Mouse (Mus musculus): ENCODE measurements around the gene Ksr1. TPM values are rescaled to one million over a fixed set of nuclear protein-coding genes. Genes with fewer than 3 reads are reported as not detected.

Gene Ksr1
- total and polyA plus RNA-seq, 2 experiments from 2014 or later = 1.9 to 51.3 TPM

DNA sequence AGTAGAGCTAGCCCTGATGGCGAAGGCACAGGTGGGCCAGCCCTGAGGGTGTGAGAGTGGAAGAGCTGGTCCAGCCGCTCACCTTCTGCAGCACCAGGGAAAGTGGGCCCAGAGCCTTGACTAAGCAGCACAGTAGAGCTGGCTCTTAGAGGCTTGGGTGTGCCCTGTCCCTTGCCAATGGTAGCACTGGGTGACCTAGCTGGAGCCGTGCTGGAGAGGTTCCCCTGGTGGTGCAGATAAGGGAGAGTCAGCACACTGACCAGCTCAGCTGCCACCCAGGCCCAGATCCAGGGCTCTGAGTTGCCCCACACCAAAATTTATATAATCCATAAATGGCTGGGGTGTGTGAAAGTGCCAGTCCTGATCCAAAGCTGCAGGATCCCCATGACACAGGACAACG lies 79.0 kb downstream of the Ksr1 start:
- H3K36me3 ChIP-seq (ENCODE audit: insufficient read depth, low read length) = no peaks in the 10 kb centered on the region
- no peaks in the 10 kb centered on the region for H3K27me3 ChIP-seq (ENCODE audit: insufficient read depth, low read length)
- no peaks in the 10 kb centered on the region for H3K9me3 ChIP-seq (ENCODE audit: low read length)
- H3K9ac ChIP-seq (replicated peaks; ENCODE audit: low read length) = no peak overlapping the region
- H3K4me1 ChIP-seq (ENCODE audit: insufficient read depth, low read length) = no peaks in the 10 kb centered on the region; the same call in 1 of the 2 replicates
- H3K27ac ChIP-seq = no peak overlapping the region
- 89% methylated on average over 4 of the region's 4 CpGs for WGBS
- no peak overlapping the region for H3K4me2 ChIP-seq (ENCODE audit: low read depth, low read length)
- no peak overlapping the region for H3K4me3 ChIP-seq (ENCODE audit: low read length)
- TF ChIP-seq CTCF (IDR thresholded peaks at IDR 0.05; ENCODE audit: low read depth) = no peak
- no peak for ATAC-seq
- no peak for DNase-seq (ENCODE audit: low spot score)

GRCm38 (mm10) chr11:79066191-79066530 lies 80.0 kb downstream of the Ksr1 start:
- ATAC-seq = no peak
- no peaks in the 10 kb centered on the region for H3K27me3 ChIP-seq (ENCODE audit: insufficient read depth, low read length)
- WGBS = 97% methylated on average over 2 of the region's 2 CpGs
- DNase-seq (ENCODE audit: low spot score) = no peak
- H3K36me3 ChIP-seq (ENCODE audit: insufficient read depth, low read length) = no peaks in the 10 kb centered on the region
- no peaks in the 10 kb centered on the region; the same call in 1 of the 2 replicates for H3K4me1 ChIP-seq (ENCODE audit: insufficient read depth, low read length)
- H3K4me3 ChIP-seq (ENCODE audit: low read length) = no peak overlapping the region
- H3K9ac ChIP-seq (replicated peaks; ENCODE audit: low read length) = no peak overlapping the region
- TF ChIP-seq CTCF (IDR thresholded peaks at IDR 0.05; ENCODE audit: low read depth) = no peak
- no peak overlapping the region for H3K4me2 ChIP-seq (ENCODE audit: low read depth, low read length)
- H3K27ac ChIP-seq = no peak overlapping the region
- no peaks in the 10 kb centered on the region for H3K9me3 ChIP-seq (ENCODE audit: low read length)

DNA sequence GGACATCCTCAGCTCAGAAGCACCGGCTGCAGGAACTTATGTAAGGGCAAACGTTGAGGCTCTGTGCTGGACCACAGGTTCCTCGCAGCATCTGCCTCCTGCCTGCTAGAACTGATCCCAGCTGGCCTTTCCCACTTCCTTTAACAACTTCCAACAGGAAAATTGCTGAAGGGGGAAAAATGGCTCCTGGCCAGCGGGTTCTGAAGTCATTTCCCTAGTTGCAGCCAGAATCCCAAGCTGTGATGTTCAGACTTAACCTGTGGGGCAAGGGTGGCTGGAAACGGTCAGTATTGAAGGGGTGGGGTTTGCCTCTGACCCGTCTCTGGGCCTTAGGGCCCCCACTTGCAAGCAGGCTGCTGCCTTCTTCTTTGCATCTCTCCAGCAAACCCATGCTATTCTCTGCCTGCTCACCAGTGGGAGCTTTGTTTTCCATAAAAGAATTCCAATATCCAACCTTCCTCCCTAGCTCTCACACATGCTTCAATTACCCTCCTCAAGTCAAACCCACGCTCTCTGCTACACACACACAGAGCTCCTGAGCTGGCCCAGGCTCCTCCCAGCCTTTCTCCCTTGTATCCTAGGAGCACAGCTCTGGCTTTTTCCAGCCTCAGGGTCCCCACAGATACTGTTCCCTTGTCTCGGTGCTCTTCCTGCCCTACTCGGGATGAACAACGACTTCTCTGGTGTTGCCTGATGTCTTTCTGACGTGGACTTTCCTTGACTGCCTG lies 80.6 kb downstream of the Ksr1 start:
- Histone ChIP-seq H3K27ac (no peak overlapping the region), H3K4me3 (ENCODE audit: low read length) (no peak overlapping the region), H3K4me1 (ENCODE audit: insufficient read depth, low read length) (no peaks in the 10 kb centered on the region; the same call in 1 of the 2 replicates), H3K27me3 (ENCODE audit: insufficient read depth, low read length) (no peaks in the 10 kb centered on the region), H3K9ac (replicated peaks; ENCODE audit: low read length) (no peak overlapping the region), H3K9me3 (ENCODE audit: low read length) (no peaks in the 10 kb centered on the region), H3K4me2 (ENCODE audit: low read depth, low read length) (no peak overlapping the region), H3K36me3 (ENCODE audit: insufficient read depth, low read length) (no peaks in the 10 kb centered on the region)
- 63% methylated on average over 11 of the region's 11 CpGs for WGBS
- no peak for DNase-seq (ENCODE audit: low spot score)
- TF ChIP-seq CTCF (IDR thresholded peaks at IDR 0.05; ENCODE audit: low read depth) = no peak
- ATAC-seq = no peak

DNA sequence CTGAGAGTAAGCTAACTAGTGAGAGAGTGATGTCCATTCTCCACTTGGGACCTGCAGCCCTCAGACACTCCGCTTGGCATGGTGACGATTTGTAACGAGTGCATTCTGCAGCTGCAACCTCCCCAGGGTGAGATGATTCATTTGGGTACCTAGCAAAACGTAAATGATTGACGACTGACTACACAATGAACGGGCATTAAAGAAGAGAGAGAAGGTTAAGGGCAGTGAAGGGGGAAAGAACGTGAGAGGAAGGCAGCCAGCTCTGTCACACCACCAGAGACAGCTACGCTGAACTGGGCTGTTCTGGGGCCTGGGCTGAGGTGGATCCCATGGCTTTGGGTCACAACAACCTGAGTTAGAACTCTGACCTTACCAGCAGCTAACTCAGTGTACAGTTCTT lies 81.9 kb downstream of the Ksr1 start:
- Histone ChIP-seq H3K27ac (no peak overlapping the region), H3K4me2 (ENCODE audit: low read depth, low read length) (no peak overlapping the region), H3K9ac (replicated peaks; ENCODE audit: low read length) (no peak overlapping the region), H3K27me3 (ENCODE audit: insufficient read depth, low read length) (no peaks in the 10 kb centered on the region), H3K4me1 (ENCODE audit: insufficient read depth, low read length) (no peaks in the 10 kb centered on the region), H3K4me3 (ENCODE audit: low read length) (no peak overlapping the region), H3K9me3 (ENCODE audit: low read length) (no peaks in the 10 kb centered on the region), H3K36me3 (ENCODE audit: insufficient read depth, low read length) (no peaks in the 10 kb centered on the region)
- DNase-seq (ENCODE audit: low spot score) = no peak
- no peak for ATAC-seq
- TF ChIP-seq CTCF (IDR thresholded peaks at IDR 0.05; ENCODE audit: low read depth) = no peak
- 47% methylated on average over 8 of the region's 8 CpGs for WGBS

- no peak overlapping the region for H3K27ac ChIP-seq
- H3K4me1 ChIP-seq (ENCODE audit: insufficient read depth, low read length) = no peaks in the 10 kb centered on the region
- ATAC-seq (no peak), DNase-seq (ENCODE audit: low spot score) (no peak)
- H3K4me3 ChIP-seq (ENCODE audit: low read length) = no peak overlapping the region
- H3K36me3 ChIP-seq (ENCODE audit: insufficient read depth, low read length) = no peaks in the 10 kb centered on the region
- WGBS = 69% methylated on average over 7 of the region's 7 CpGs
- H3K9ac ChIP-seq (replicated peaks; ENCODE audit: low read length) = no peak overlapping the region
- no peak overlapping the region for H3K4me2 ChIP-seq (ENCODE audit: low read depth, low read length)
- TF ChIP-seq CTCF (IDR thresholded peaks at IDR 0.05; ENCODE audit: low read depth) = no peak
- no peaks in the 10 kb centered on the region for H3K27me3 ChIP-seq (ENCODE audit: insufficient read depth, low read length)
- H3K9me3 ChIP-seq (ENCODE audit: low read length) = no peaks in the 10 kb centered on the region
Measured at GRCm38 (mm10) chr11:79063616-79064015, 82.6 kb downstream of the Ksr1 start.

- DNase-seq (ENCODE audit: low spot score) (no peak), ATAC-seq (no peak)
- H3K9me3 ChIP-seq (ENCODE audit: low read length) = no peaks in the 10 kb centered on the region
- no peak overlapping the region for H3K4me2 ChIP-seq (ENCODE audit: low read depth, low read length)
- no peak overlapping the region for H3K9ac ChIP-seq (replicated peaks; ENCODE audit: low read length)
- no peaks in the 10 kb centered on the region for H3K4me1 ChIP-seq (ENCODE audit: insufficient read depth, low read length)
- H3K27ac ChIP-seq = no peak overlapping the region
- no peaks in the 10 kb centered on the region for H3K36me3 ChIP-seq (ENCODE audit: insufficient read depth, low read length)
- TF ChIP-seq CTCF (IDR thresholded peaks at IDR 0.05; ENCODE audit: low read depth) = no peak
- H3K27me3 ChIP-seq (ENCODE audit: insufficient read depth, low read length) = no peaks in the 10 kb centered on the region
- H3K4me3 ChIP-seq (ENCODE audit: low read length) = no peak overlapping the region
- WGBS = 71% methylated on average over 5 of the region's 5 CpGs
Measured at GRCm38 (mm10) chr11:79062897-79063296, 83.3 kb downstream of the Ksr1 start.

- Histone ChIP-seq H3K36me3 (ENCODE audit: insufficient read depth, low read length) (no peaks in the 10 kb centered on the region), H3K9me3 (ENCODE audit: low read length) (no peaks in the 10 kb centered on the region), H3K9ac (replicated peaks; ENCODE audit: low read length) (no peak overlapping the region), H3K4me3 (ENCODE audit: low read length) (no peak overlapping the region), H3K27ac (no peak overlapping the region), H3K4me2 (ENCODE audit: low read depth, low read length) (no peak overlapping the region), H3K27me3 (ENCODE audit: insufficient read depth, low read length) (no peaks in the 10 kb centered on the region), H3K4me1 (ENCODE audit: insufficient read depth, low read length) (no peaks in the 10 kb centered on the region)
- no peak for ATAC-seq
- no peak for TF ChIP-seq CTCF (IDR thresholded peaks at IDR 0.05; ENCODE audit: low read depth)
- 49% methylated on average over 7 of the region's 7 CpGs for WGBS
- no peak for DNase-seq (ENCODE audit: low spot score)
Measured at GRCm38 (mm10) chr11:79061839-79062238, 84.4 kb downstream of the Ksr1 start.

Data from hindbrain, postnatal 0 days (tissue).